Mouse (Mus musculus): ENCODE data around the gene Rlbp1. TPM values are rescaled to one million over a fixed set of nuclear protein-coding genes. Genes with fewer than 3 reads are reported as not detected.

The Rlbp1 gene
- polyA plus RNA-seq (2014; fragmentation: Nextera tagmentation; extraction: Ambion mirVana): 3.0 and 3.5 TPM in 2 replicates

GRCm38 (mm10) chr7:79386422-79387133, at the start of gene Rlbp1:
Rlbp1 (minus strand) TSS chr7:79387048.
- DNase-seq (ENCODE audit: low spot score) (no peak), ATAC-seq (replicated peaks; ENCODE audit: low FRiP score) (peak; percentile 66; the same call in 1 of the 2 replicates)
- no peak within 1 kb of the TSS for H3K4me2 ChIP-seq (ENCODE audit: low read depth, low read length, severe bottlenecking)
- no peaks in the 10 kb centered on the region for H3K27me3 ChIP-seq (ENCODE audit: control insufficient read depth, insufficient read depth, low read length)
- H3K27ac ChIP-seq (ENCODE audit: low read depth, low read length): peak within 1 kb of the TSS; percentile 3; the same call in 1 of the 2 replicates
- peaks cover 9% of the 10 kb centered on the region; the same call in 1 of the 2 replicates for H3K4me1 ChIP-seq (replicated peaks; ENCODE audit: control insufficient read depth, insufficient read depth, low read length)
- H3K36me3 ChIP-seq (ENCODE audit: control insufficient read depth, insufficient read depth, low read length): no peaks in the 10 kb centered on the region
- H3K9me3 ChIP-seq (ENCODE audit: control insufficient read depth, low read length): no peaks in the 10 kb centered on the region
- WGBS: 50% methylated on average over 16 of the region's 16 CpGs
- H3K4me3 ChIP-seq (ENCODE audit: low read depth, low read length): no peak within 1 kb of the TSS
- H3K9ac ChIP-seq (ENCODE audit: low read length): peak within 1 kb of the TSS; percentile 23; the same call in 1 of the 2 replicates

- H3K27ac ChIP-seq (ENCODE audit: low read depth, low read length): no peak overlapping the region
- H3K36me3 ChIP-seq (ENCODE audit: control insufficient read depth, insufficient read depth, low read length): no peaks in the 10 kb centered on the region
- no peak overlapping the region for H3K4me2 ChIP-seq (ENCODE audit: low read depth, low read length, severe bottlenecking)
- no peak for ATAC-seq (replicated peaks; ENCODE audit: low FRiP score)
- DNase-seq (ENCODE audit: low spot score): no peak
- no peaks in the 10 kb centered on the region for H3K4me1 ChIP-seq (replicated peaks; ENCODE audit: control insufficient read depth, insufficient read depth, low read length)
- WGBS: 63% methylated on average over 5 of the region's 5 CpGs
- no peak overlapping the region for H3K4me3 ChIP-seq (ENCODE audit: low read depth, low read length)
- no peaks in the 10 kb centered on the region for H3K27me3 ChIP-seq (ENCODE audit: control insufficient read depth, insufficient read depth, low read length)
- H3K9me3 ChIP-seq (ENCODE audit: control insufficient read depth, low read length): no peaks in the 10 kb centered on the region
- H3K9ac ChIP-seq (ENCODE audit: low read length): no peak overlapping the region
Measured at GRCm38 (mm10) chr7:79428243-79428642, 41.4 kb upstream of the Rlbp1 start.

- DNase-seq (ENCODE audit: low spot score): no peak
- Histone ChIP-seq H3K9ac (ENCODE audit: low read length) (no peak overlapping the region), H3K27ac (ENCODE audit: low read depth, low read length) (no peak overlapping the region), H3K36me3 (ENCODE audit: control insufficient read depth, insufficient read depth, low read length) (no peaks in the 10 kb centered on the region), H3K4me2 (ENCODE audit: low read depth, low read length, severe bottlenecking) (no peak overlapping the region), H3K4me3 (ENCODE audit: low read depth, low read length) (no peak overlapping the region), H3K27me3 (ENCODE audit: control insufficient read depth, insufficient read depth, low read length) (no peaks in the 10 kb centered on the region), H3K9me3 (ENCODE audit: control insufficient read depth, low read length) (no peaks in the 10 kb centered on the region), H3K4me1 (replicated peaks; ENCODE audit: control insufficient read depth, insufficient read depth, low read length) (no peaks in the 10 kb centered on the region)
- no peak for ATAC-seq (replicated peaks; ENCODE audit: low FRiP score)
- WGBS: 77% methylated on average over 10 of the region's 10 CpGs
Measured at GRCm38 (mm10) chr7:79425804-79426203, 39.0 kb upstream of the Rlbp1 start.

GRCm38 (mm10) chr7:79422876-79423275, 36.0 kb upstream of the Rlbp1 start:
- DNase-seq (ENCODE audit: low spot score): no peak

GRCm38 (mm10) chr7:79419950-79420349, 33.1 kb upstream of the Rlbp1 start:
- ATAC-seq (replicated peaks; ENCODE audit: low FRiP score) (no peak), DNase-seq (ENCODE audit: low spot score) (no peak)
- no peaks in the 10 kb centered on the region for H3K27me3 ChIP-seq (ENCODE audit: control insufficient read depth, insufficient read depth, low read length)
- H3K4me2 ChIP-seq (ENCODE audit: low read depth, low read length, severe bottlenecking): no peak overlapping the region
- no peak overlapping the region for H3K9ac ChIP-seq (ENCODE audit: low read length)
- H3K4me1 ChIP-seq (replicated peaks; ENCODE audit: control insufficient read depth, insufficient read depth, low read length): no peaks in the 10 kb centered on the region
- H3K36me3 ChIP-seq (ENCODE audit: control insufficient read depth, insufficient read depth, low read length): no peaks in the 10 kb centered on the region
- no peak overlapping the region for H3K27ac ChIP-seq (ENCODE audit: low read depth, low read length)
- H3K4me3 ChIP-seq (ENCODE audit: low read depth, low read length): no peak overlapping the region
- no peaks in the 10 kb centered on the region for H3K9me3 ChIP-seq (ENCODE audit: control insufficient read depth, low read length)
- WGBS: 93% methylated on average over 7 of the region's 7 CpGs

More at GRCm38 (mm10) chr7:79422876-79423275, 36.0 kb upstream of the Rlbp1 start:
- H3K9ac ChIP-seq (ENCODE audit: low read length): no peak overlapping the region
- no peaks in the 10 kb centered on the region for H3K36me3 ChIP-seq (ENCODE audit: control insufficient read depth, insufficient read depth, low read length)
- no peaks in the 10 kb centered on the region for H3K9me3 ChIP-seq (ENCODE audit: control insufficient read depth, low read length)
- WGBS: 94% methylated on average over 10 of the region's 10 CpGs
- ATAC-seq (replicated peaks; ENCODE audit: low FRiP score): no peak
- H3K4me1 ChIP-seq (replicated peaks; ENCODE audit: control insufficient read depth, insufficient read depth, low read length): no peaks in the 10 kb centered on the region
- H3K27me3 ChIP-seq (ENCODE audit: control insufficient read depth, insufficient read depth, low read length): no peaks in the 10 kb centered on the region
- H3K4me3 ChIP-seq (ENCODE audit: low read depth, low read length): no peak overlapping the region
- no peak overlapping the region for H3K27ac ChIP-seq (ENCODE audit: low read depth, low read length)
- H3K4me2 ChIP-seq (ENCODE audit: low read depth, low read length, severe bottlenecking): no peak overlapping the region

GRCm38 (mm10) chr7:79414449-79415375, 27.9 kb upstream of the Rlbp1 start:
- Histone ChIP-seq H3K36me3 (ENCODE audit: control insufficient read depth, insufficient read depth, low read length) (no peaks in the 10 kb centered on the region), H3K27me3 (ENCODE audit: control insufficient read depth, insufficient read depth, low read length) (no peaks in the 10 kb centered on the region), H3K9ac (ENCODE audit: low read length) (no peak overlapping the region), H3K9me3 (ENCODE audit: control insufficient read depth, low read length) (no peaks in the 10 kb centered on the region), H3K27ac (ENCODE audit: low read depth, low read length) (no peak overlapping the region), H3K4me3 (ENCODE audit: low read depth, low read length) (no peak overlapping the region), H3K4me1 (replicated peaks; ENCODE audit: control insufficient read depth, insufficient read depth, low read length) (no peaks in the 10 kb centered on the region), H3K4me2 (ENCODE audit: low read depth, low read length, severe bottlenecking) (no peak overlapping the region)
- 91% methylated on average over 18 of the region's 18 CpGs for WGBS
- DNase-seq (ENCODE audit: low spot score) (no peak), ATAC-seq (replicated peaks; ENCODE audit: low FRiP score) (no peak)

GRCm38 (mm10) chr7:79400296-79400695, 13.4 kb upstream of the Rlbp1 start:
- 88% methylated on average over 3 of the region's 3 CpGs for WGBS
- H3K36me3 ChIP-seq (ENCODE audit: control insufficient read depth, insufficient read depth, low read length): no peaks in the 10 kb centered on the region
- DNase-seq (ENCODE audit: low spot score) (no peak), ATAC-seq (replicated peaks; ENCODE audit: low FRiP score) (no peak)
- no peak overlapping the region for H3K9ac ChIP-seq (ENCODE audit: low read length)
- H3K4me3 ChIP-seq (ENCODE audit: low read depth, low read length): no peak overlapping the region
- H3K27ac ChIP-seq (ENCODE audit: low read depth, low read length): no peak overlapping the region
- no peaks in the 10 kb centered on the region for H3K9me3 ChIP-seq (ENCODE audit: control insufficient read depth, low read length)
- H3K27me3 ChIP-seq (ENCODE audit: control insufficient read depth, insufficient read depth, low read length): no peaks in the 10 kb centered on the region
- no peak overlapping the region for H3K4me2 ChIP-seq (ENCODE audit: low read depth, low read length, severe bottlenecking)
- no peaks in the 10 kb centered on the region for H3K4me1 ChIP-seq (replicated peaks; ENCODE audit: control insufficient read depth, insufficient read depth, low read length)

GRCm38 (mm10) chr7:79398971-79399370, 12.1 kb upstream of the Rlbp1 start:
- no peak overlapping the region for H3K4me2 ChIP-seq (ENCODE audit: low read depth, low read length, severe bottlenecking)
- no peak overlapping the region for H3K4me3 ChIP-seq (ENCODE audit: low read depth, low read length)
- WGBS: 77% methylated on average over 12 of the region's 12 CpGs
- no peaks in the 10 kb centered on the region for H3K36me3 ChIP-seq (ENCODE audit: control insufficient read depth, insufficient read depth, low read length)
- no peak for ATAC-seq (replicated peaks; ENCODE audit: low FRiP score)
- H3K9ac ChIP-seq (ENCODE audit: low read length): no peak overlapping the region
- H3K9me3 ChIP-seq (ENCODE audit: control insufficient read depth, low read length): no peaks in the 10 kb centered on the region
- no peak overlapping the region for H3K27ac ChIP-seq (ENCODE audit: low read depth, low read length)
- DNase-seq (ENCODE audit: low spot score): no peak
- no peaks in the 10 kb centered on the region for H3K4me1 ChIP-seq (replicated peaks; ENCODE audit: control insufficient read depth, insufficient read depth, low read length)
- H3K27me3 ChIP-seq (ENCODE audit: control insufficient read depth, insufficient read depth, low read length): no peaks in the 10 kb centered on the region
